Mouse (Mus musculus): Measurements from ENCODE around the gene Pip5k1b.

Pip5k1b gene

GRCm38 (mm10) chr19:24336370-24337076, 219.1 kb downstream of the Pip5k1b start:
- DNase-seq (ENCODE audit: low spot score): no peak

DNA sequence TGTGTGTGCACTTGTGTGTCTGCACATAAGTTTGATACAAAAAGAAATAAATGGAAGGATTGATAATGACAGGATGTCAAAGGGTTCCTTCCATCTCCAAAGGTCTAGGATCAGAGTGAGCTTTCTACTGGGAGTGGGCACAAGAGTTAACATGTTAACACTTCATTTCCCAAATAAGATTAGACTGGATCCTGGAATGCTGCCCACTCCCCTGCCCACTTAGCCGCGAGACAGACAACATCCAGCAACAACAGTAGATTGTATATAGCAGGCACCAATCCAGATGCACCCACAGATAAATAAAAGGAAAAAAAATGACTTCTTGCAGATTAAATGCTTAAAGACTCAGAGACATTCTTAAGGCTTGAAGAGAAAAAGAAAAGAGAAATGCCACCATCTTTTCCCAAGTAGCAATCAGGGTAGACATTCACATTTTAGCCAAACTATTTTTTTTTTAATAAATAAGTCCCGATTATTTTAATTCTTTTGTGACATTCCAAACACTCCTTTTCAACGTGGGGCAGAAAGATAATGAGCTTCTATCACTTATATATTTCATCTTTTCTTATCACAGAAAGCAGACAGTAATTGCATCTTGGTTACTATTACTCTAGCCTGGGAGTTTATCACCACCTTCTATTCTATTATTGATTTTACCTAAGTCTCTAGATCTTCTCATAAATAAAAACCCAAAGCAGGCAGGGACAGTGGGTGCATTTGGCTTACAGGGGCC, 219.9 kb downstream of the Pip5k1b start:
- DNase-seq (ENCODE audit: low spot score): no peak

DNA sequence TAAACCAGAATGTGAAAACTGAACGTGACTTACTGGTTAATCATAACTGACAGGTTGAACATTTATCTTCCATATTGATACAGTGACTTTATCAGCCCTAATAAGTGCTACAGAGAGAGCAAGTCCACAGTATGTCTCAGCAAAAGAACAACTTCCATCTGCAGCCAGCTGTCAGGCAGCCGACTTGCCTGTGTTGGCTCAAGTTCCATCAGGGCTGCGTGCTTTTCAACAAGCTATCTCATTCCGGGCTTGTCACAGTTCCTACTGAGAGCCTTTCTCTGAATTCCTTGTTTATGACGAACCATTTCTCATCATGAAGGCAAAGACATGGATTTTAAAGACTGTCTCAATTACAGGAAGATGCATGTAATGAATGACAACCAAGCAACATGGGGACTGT, 222.7 kb downstream of the Pip5k1b start:
- no peak for DNase-seq (ENCODE audit: low spot score)

- no peak for DNase-seq (ENCODE audit: low spot score)
These were observed 224.4 kb downstream of the Pip5k1b start for GRCm38 (mm10) chr19:24331274-24331673.

DNA sequence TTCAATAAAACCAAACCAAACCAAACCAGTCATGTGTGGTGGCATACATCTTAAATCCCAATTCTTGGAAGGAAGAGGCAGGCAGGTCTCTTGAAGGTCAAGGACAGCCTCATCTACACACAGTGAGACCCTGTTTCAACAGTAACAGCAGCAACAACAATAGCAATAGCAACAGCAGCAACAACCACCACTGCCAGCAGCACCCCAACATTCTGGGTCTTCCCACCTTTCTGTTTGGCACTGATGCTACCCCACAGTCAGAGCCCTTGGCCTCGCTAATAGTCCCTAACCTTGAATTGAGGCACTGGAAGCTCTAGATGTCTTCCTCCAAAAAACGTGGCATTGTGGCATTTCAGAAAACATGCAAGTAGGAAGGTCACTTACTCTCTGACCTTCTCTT, 225.3 kb downstream of the Pip5k1b start:
- DNase-seq (ENCODE audit: low spot score): no peak

DNA sequence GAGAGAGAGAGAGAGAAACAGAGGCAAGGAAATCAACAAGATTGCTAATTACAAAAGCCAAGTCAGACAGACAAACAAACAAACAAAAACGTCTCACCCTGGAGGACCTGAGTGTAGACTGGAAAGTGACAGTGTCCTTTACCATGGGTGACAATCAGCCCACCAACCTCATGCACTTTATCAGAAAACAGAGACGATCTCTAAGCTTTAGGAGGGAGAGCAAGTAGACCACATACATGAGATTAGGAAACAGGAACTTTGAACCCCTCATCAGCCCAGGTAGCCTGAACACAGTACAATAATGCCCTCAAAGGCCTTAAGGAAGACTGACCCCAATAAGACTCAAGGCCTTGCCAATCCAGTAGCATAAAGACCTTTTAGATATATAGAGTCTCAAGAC, 227.8 kb downstream of the Pip5k1b start:
- DNase-seq (ENCODE audit: low spot score): no peak

- no peak for DNase-seq (ENCODE audit: low spot score)
These were observed 228.7 kb downstream of the Pip5k1b start for GRCm38 (mm10) chr19:24326969-24327368.

DNA sequence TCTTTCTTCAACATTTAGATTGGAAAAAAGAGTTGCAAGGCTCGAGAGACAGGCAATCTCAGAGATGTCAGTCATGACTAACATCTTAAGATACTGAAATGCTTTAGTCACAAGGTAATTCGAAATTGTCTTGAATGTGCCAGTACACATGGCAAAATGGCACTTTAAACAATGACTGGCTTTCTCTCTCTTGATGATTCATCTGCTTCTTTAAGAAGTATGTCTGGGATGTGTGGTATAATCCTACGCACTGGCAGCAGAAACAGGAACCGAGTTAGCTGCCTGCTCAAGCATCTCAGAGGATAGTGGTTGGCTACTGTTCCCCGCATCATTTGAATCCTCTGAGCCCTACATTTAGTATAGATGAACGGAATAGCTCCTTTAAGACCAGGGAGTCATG, 230.0 kb downstream of the Pip5k1b start:
- no peak for DNase-seq (ENCODE audit: low spot score)

GRCm38 (mm10) chr19:24323841-24324613, 231.6 kb downstream of the Pip5k1b start:
- DNase-seq (ENCODE audit: low spot score): no peak

GRCm38 (mm10) chr19:24321900-24322311, 233.8 kb downstream of the Pip5k1b start:
- no peak for DNase-seq (ENCODE audit: low spot score)

DNA sequence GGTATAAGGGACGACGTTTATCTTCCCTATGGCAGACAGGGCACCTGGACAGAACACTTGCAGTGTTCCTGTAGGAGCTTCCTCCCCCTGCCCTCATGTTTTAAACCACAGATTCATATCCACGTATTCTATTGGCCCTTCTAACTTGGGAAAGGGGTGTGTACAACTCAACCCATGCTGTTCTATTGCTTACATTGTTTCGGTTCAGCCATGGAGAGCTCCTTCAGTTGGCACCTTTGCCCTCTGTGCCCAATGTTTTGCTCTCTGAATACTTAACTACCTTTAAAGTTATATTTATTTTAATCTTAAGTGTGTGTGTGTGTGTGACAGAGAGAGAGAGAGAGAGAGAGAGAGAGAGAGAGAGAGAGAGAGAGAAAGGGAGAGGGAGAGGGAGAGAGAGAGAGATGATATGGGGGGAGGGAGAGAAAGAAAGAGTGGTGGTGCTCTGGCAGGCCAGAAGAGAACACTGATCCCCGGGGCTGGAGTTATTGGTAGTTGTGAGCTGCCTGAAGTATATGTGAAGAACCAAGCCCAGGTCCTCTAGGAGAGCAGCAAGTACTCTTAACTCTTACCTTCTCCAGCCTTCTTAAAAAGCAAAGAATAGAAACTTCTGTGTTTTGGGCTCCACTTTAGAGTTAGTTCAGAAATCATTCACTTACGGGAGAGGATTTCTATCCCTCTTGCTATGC, 234.3 kb downstream of the Pip5k1b start:
- DNase-seq (ENCODE audit: low spot score): no peak

DNA sequence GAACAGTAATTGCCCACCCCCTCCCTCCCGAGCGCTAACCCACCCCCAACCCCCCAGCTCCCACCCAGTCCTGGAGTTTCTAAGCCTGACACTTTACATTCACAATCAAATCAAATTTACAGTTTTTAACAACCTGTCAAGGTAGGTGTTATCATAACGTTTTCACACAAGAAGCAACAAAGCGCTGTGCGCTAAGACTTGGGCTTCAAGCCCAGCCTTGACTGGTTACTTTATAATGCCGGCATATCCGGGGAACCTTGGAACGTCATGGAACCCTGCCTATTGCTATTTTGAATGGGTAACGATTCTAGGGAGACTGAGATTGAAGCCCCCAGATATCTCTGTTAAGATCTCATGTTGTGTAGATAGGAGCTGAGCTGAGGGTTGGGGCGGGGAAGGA, 237.5 kb downstream of the Pip5k1b start:
- DNase-seq (ENCODE audit: low spot score): no peak

DNA sequence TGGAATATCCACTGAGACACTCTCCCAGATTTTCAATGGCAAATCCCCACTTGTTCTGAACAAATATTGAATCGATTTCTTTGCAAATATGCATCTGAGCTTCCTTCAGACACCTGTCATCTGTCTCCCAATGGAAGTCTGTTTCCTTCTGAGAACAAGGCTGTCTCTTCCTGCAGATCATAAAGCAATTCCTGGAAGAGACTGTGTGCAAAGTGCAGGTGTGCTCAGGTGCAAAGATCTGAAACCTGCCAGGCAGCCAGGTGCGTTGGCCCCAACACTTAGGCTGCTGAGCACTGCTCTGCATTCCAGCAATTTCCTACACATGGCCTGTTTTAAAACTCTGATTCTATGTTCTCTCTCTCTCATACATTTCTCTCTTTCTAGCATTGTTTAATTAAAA, 237.9 kb downstream of the Pip5k1b start:
- DNase-seq (ENCODE audit: low spot score): no peak

GRCm38 (mm10) chr19:24317038-24317591, 238.6 kb downstream of the Pip5k1b start:
- DNase-seq (ENCODE audit: low spot score): no peak

GRCm38 (mm10) chr19:24316060-24316725, 239.5 kb downstream of the Pip5k1b start:
- DNase-seq (ENCODE audit: low spot score): no peak

GRCm38 (mm10) chr19:24315234-24315633, 240.4 kb downstream of the Pip5k1b start:
- no peak for DNase-seq (ENCODE audit: low spot score)

DNA sequence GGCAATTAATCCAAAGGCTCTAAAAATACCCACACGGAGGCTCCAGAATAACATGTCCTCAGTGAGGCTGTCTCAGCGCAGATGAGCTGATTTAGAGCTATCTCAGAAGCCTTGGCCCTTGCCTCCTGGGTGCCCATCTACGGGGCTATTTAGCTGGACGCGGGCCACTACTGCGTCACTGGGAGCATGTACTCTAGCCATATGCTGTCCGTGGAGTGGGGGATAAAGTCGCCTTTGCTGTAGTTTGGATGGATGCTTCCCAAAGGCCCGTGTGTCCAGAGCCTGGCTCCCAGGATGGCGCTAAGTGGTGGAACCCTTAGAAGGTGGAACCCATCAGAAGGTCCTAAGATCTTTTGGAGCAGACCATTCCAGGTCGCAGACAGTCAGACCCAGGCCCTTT, 241.0 kb downstream of the Pip5k1b start:
- DNase-seq (ENCODE audit: low spot score): no peak

- DNase-seq (ENCODE audit: low spot score): no peak
These were observed 242.9 kb downstream of the Pip5k1b start for GRCm38 (mm10) chr19:24312556-24313342.

DNA sequence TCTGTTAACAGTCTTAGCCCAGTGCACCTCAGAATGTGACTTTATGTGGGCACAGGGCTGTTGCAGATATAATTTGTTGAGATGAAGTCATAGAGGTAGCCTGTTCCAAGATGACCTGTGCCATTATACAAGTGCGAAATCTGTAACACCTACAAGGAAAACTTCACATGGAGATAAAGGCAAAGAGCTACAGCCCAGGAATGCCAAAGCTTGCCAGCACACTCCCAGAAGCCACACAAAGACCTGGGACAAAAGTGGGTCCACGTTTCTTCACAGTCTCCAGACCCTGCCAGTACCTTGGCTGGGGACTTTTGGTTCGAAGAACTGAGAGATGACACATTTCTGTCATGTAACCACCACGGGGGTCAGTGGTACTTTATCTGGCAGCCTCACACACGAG, 243.6 kb downstream of the Pip5k1b start:
- DNase-seq (ENCODE audit: low spot score): no peak

GRCm38 (mm10) chr19:24308305-24308705, 247.4 kb downstream of the Pip5k1b start:
- no peak for DNase-seq (ENCODE audit: low spot score)

Data from MN1 (cell line).